In the genomic region with DNA sequence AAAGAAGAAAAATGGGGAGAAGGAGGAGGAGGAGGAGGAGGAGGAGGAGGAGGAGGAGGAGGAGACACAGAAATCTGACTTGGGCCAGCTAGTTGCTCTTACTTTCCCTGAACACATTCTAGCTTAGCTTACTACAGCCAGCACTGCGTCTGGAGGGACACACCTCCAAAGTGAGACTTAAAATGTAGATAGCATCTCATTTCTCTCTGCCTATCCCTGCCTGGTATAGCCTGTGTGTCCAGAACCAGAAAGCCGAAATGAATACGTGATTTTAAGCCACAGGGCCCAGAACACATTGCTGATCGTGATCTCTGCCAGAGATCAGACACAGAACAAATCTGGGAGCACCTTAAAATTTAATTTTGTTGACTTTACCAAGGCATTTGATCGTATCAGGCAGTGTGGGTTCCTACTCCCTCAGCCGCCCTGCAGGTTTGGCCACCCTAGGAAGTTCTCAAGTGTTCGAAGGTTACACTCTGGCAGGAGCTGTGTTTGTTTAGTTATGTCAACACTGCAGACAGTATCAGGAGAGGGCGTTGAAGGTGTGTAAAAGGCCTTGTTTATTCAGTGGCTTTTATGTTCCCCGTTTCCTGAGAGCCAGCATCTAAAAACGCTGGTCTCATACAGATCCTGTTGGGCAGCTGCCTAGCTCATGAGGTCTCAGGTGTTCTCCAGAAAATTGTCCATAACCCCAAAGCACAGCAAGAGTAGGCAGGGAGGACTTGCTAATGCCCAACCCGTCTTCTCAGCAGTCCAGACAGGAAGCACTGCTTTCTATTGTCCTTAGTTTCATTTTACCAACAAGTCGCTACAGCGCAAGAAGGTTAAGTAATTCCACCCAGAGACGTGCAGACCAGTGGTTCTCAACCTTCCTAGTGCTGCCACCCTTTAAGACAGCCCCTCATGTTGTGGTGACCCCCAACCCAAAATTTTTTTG, we compare ENCODE assay signal across 10 mouse cellular contexts. TPM values are rescaled to one million over a fixed set of nuclear protein-coding genes. Genes with fewer than 3 reads are reported as not detected.
DNase-seq lines count a peak whose midpoint lies in the region; ATAC-seq and TF ChIP-seq lines count a peak whose summit lies in the region.
"Had no signal": no experiment of that assay in that cellular context is flagged by ENCODE, and none has a peak within 500 bp of the region (broad histone marks: within the 10 kb centered on the region; RNA-seq: fewer than 3 reads in every experiment).

No protein-coding gene starts in this region.

- TF ChIP-seq POLR2A in kidney, adult 2 months (IDR thresholded peaks at IDR 0.05; ENCODE audit: low read depth, low read length): no peak

- 51% methylated on average over 14 of the region's 14 CpGs for WGBS in heart, postnatal 0 days
- WGBS in heart, embryonic 10.5 days: 45% methylated on average over 14 of the region's 14 CpGs
- WGBS in kidney, adult 2 months: 36% methylated on average over 14 of the region's 14 CpGs
- 29% methylated on average over 14 of the region's 14 CpGs for WGBS in lung, embryonic 15.5 days
- 75% methylated on average over 14 of the region's 14 CpGs for WGBS in neural tube, embryonic 15.5 days

- TF ChIP-seq CTCF in heart, postnatal 0 days (IDR thresholded peaks at IDR 0.05; ENCODE audit: low read depth): no peak
- TF ChIP-seq CTCF in kidney, adult 2 months (conservative IDR thresholded peaks at IDR 0.05; ENCODE audit: insufficient read depth, insufficient read length, low read depth, low read length): no peak

- H3K4me1 ChIP-seq in heart, postnatal 0 days (ENCODE audit: control insufficient read depth, insufficient read depth): no peaks in the 10 kb centered on the region
- H3K4me1 ChIP-seq in heart, embryonic 10.5 days: no peaks in the 10 kb centered on the region
- peaks cover 3% of the 10 kb centered on the region; the same call in 1 of the 2 replicates for H3K4me1 ChIP-seq in kidney, adult 2 months (ENCODE audit: control insufficient read depth, insufficient read depth, low read length)
- H3K4me1 ChIP-seq in lung, embryonic 15.5 days: no peaks in the 10 kb centered on the region; the same call in 1 of the 2 replicates
- no peaks in the 10 kb centered on the region for H3K4me1 ChIP-seq in neural tube, embryonic 15.5 days
- H3K4me1 ChIP-seq: heart, embryonic 12.5 days had no signal

- no peaks in the 10 kb centered on the region for H3K9me3 ChIP-seq in heart, postnatal 0 days (replicated peaks; ENCODE audit: control insufficient read depth, low read length)
- no peaks in the 10 kb centered on the region for H3K9me3 ChIP-seq in heart, embryonic 10.5 days
- no peaks in the 10 kb centered on the region for H3K9me3 ChIP-seq in lung, embryonic 15.5 days
- H3K9me3 ChIP-seq in neural tube, embryonic 15.5 days (replicated peaks): no peaks in the 10 kb centered on the region
- H3K9me3 ChIP-seq: heart, embryonic 12.5 days had no signal

- no peak for ATAC-seq in heart, postnatal 0 days (ENCODE audit: insufficient read depth, low read depth)
- peak; percentile 94 for ATAC-seq in lung, embryonic 15.5 days (ENCODE audit: borderline replicate concordance, extremely low read depth, low FRiP score, low TSS enrichment)
- no peak for ATAC-seq in neural tube, embryonic 15.5 days (ENCODE audit: low FRiP score)

- DNase-seq in heart, postnatal 0 days (ENCODE audit: low spot score): peak; percentile 16
- DNase-seq in heart, embryonic 10.5 days (ENCODE audit: low spot score): no peak
- peak; percentile 49 for DNase-seq in kidney, adult 2 months
- peak; percentile 79 for DNase-seq in urinary bladder, postnatal 14 days (ENCODE audit: low spot score)
- DNase-seq in layer of hippocampus, postnatal 10 days (ENCODE audit: low spot score in 2 of 2): no peak
- no peak for DNase-seq in left cerebral cortex, adult 11 months (ENCODE audit: low spot score)
- DNase-seq: adrenal gland, adult 8-10 months had no signal

- no peak overlapping the region for H3K27ac ChIP-seq in heart, postnatal 0 days (ENCODE audit: low read depth)
- H3K27ac ChIP-seq in heart, embryonic 10.5 days: no peak overlapping the region
- H3K27ac ChIP-seq in kidney, adult 2 months (ENCODE audit: insufficient read depth, low read depth, low read length): peak overlapping the region; percentile 29
- H3K27ac ChIP-seq in lung, embryonic 15.5 days: peak overlapping the region; percentile 87
- no peak overlapping the region for H3K27ac ChIP-seq in neural tube, embryonic 15.5 days (replicated peaks)

- peak overlapping the region; percentile 5; the same call in 1 of the 2 replicates for H3K4me3 ChIP-seq in heart, postnatal 0 days (ENCODE audit: low read depth, low read length)
- H3K4me3 ChIP-seq in heart, embryonic 10.5 days: no peak overlapping the region
- no peak overlapping the region for H3K4me3 ChIP-seq in kidney, adult 2 months (ENCODE audit: insufficient read depth, low read depth, low read length)
- peak overlapping the region; percentile 9 for H3K4me3 ChIP-seq in lung, embryonic 15.5 days
- no peak overlapping the region for H3K4me3 ChIP-seq in neural tube, embryonic 15.5 days (replicated peaks)
- H3K4me3 ChIP-seq: heart, embryonic 12.5 days had no signal

- H3K9ac ChIP-seq in heart, postnatal 0 days (replicated peaks; ENCODE audit: low read depth, low read length): no peak overlapping the region
- H3K9ac ChIP-seq in lung, embryonic 15.5 days: no peak overlapping the region
- no peak overlapping the region for H3K9ac ChIP-seq in neural tube, embryonic 15.5 days (replicated peaks)
- H3K9ac ChIP-seq: heart, embryonic 12.5 days had no signal

- no peaks in the 10 kb centered on the region for H3K27me3 ChIP-seq in heart, postnatal 0 days (ENCODE audit: control insufficient read depth, insufficient read depth, low read length)
- no peaks in the 10 kb centered on the region for H3K27me3 ChIP-seq in heart, embryonic 10.5 days (ENCODE audit: insufficient read depth, poor library complexity, severe bottlenecking)
- H3K27me3 ChIP-seq in kidney, adult 2 months (replicated peaks; ENCODE audit: control insufficient read depth, insufficient read depth, low read length): no peaks in the 10 kb centered on the region
- no peaks in the 10 kb centered on the region for H3K27me3 ChIP-seq in lung, embryonic 15.5 days
- H3K27me3 ChIP-seq in neural tube, embryonic 15.5 days (replicated peaks): no peaks in the 10 kb centered on the region
- H3K27me3 ChIP-seq: heart, embryonic 12.5 days had no signal

- no peaks in the 10 kb centered on the region for H3K36me3 ChIP-seq in heart, postnatal 0 days (replicated peaks; ENCODE audit: control insufficient read depth, insufficient read depth, low read length)
- no peaks in the 10 kb centered on the region for H3K36me3 ChIP-seq in heart, embryonic 10.5 days
- no peaks in the 10 kb centered on the region for H3K36me3 ChIP-seq in kidney, adult 2 months (ENCODE audit: control insufficient read depth, insufficient read depth, low read length)
- no peaks in the 10 kb centered on the region for H3K36me3 ChIP-seq in lung, embryonic 15.5 days
- H3K36me3 ChIP-seq in neural tube, embryonic 15.5 days: no peaks in the 10 kb centered on the region
- H3K36me3 ChIP-seq: heart, embryonic 12.5 days had no signal

- peak overlapping the region; percentile 28; the same call in 1 of the 2 replicates for H3K4me2 ChIP-seq in heart, postnatal 0 days (ENCODE audit: low read depth, low read length)
- H3K4me2 ChIP-seq in lung, embryonic 15.5 days: peak overlapping the region; percentile 41
- no peak overlapping the region for H3K4me2 ChIP-seq in neural tube, embryonic 15.5 days
- H3K4me2 ChIP-seq: heart, embryonic 12.5 days had no signal

- no peak for TF ChIP-seq EP300 in heart, postnatal 0 days (IDR thresholded peaks at IDR 0.05; ENCODE audit: low read depth)

RNA-seq across cellular contexts. Expression of gene Kdelc2, which starts 27.3 kb away (rescaled TPM):
- total RNA-seq in heart, postnatal 0 days (2014; rRNA removed; ENCODE audit: low replicate concordance): 12.3 and 15.0 TPM in 2 replicates
- polyA plus RNA-seq in heart, postnatal 0 days (2015; fragmentation: Nextera tagmentation; extraction: Ambion mirVana): 14.8 and 15.7 TPM in 2 replicates
- polyA plus RNA-seq in heart, embryonic 10.5 days (2016; fragmentation: Nextera tagmentation; extraction: Ambion mirVana): 17.5 and 18.1 TPM in 2 replicates
- 3.5 and 4.3 TPM in 2 replicates for polyA plus RNA-seq in kidney, adult 2 months (2012; rRNA removed)
- polyA plus RNA-seq in lung, embryonic 15.5 days (2015; fragmentation: Nextera tagmentation; extraction: Ambion mirVana): 49.1 and 53.0 TPM in 2 replicates
- 1 to 10 TPM; 6.7 to 7.6 TPM for total RNA-seq in layer of hippocampus, postnatal 10 days (2021)
- polyA plus RNA-seq in neural tube, embryonic 15.5 days (2015; fragmentation: Nextera tagmentation; extraction: Ambion mirVana): 7.6 and 10.2 TPM in 2 replicates

RNA-seq across cellular contexts. Expression of gene 4930550C14Rik, which starts 45.6 kb away (rescaled TPM):
- total RNA-seq in heart, postnatal 0 days (2014; rRNA removed; ENCODE audit: low replicate concordance): not detected in 2 replicates
- polyA plus RNA-seq in heart, postnatal 0 days (2015; fragmentation: Nextera tagmentation; extraction: Ambion mirVana): 0.25 and 0.37 TPM in 2 replicates
- 0.09 and 0.58 TPM in 2 replicates for polyA plus RNA-seq in heart, embryonic 10.5 days (2016; fragmentation: Nextera tagmentation; extraction: Ambion mirVana)
- polyA plus RNA-seq in kidney, adult 2 months (2012; rRNA removed): 1.0 and 1.8 TPM in 2 replicates
- polyA plus RNA-seq in lung, embryonic 15.5 days (2015; fragmentation: Nextera tagmentation; extraction: Ambion mirVana): 1.7 and 1.9 TPM in 2 replicates
- under 1 TPM in 1 of 2 experiments, not detected in 1; 0.11 TPM for total RNA-seq in layer of hippocampus, postnatal 10 days (2021)
- polyA plus RNA-seq in neural tube, embryonic 15.5 days (2015; fragmentation: Nextera tagmentation; extraction: Ambion mirVana): 0.56 and 1.2 TPM in 2 replicates

RNA-seq across cellular contexts. Expression of gene Exph5, which starts 55.0 kb away (rescaled TPM):
- 0.27 and 0.57 TPM in 2 replicates for total RNA-seq in heart, postnatal 0 days (2014; rRNA removed; ENCODE audit: low replicate concordance)
- polyA plus RNA-seq in heart, postnatal 0 days (2015; fragmentation: Nextera tagmentation; extraction: Ambion mirVana): 0.07 and 0.11 TPM in 2 replicates
- 0.31 and 0.65 TPM in 2 replicates for polyA plus RNA-seq in heart, embryonic 10.5 days (2016; fragmentation: Nextera tagmentation; extraction: Ambion mirVana)
- 1.8 and 2.1 TPM in 2 replicates for polyA plus RNA-seq in kidney, adult 2 months (2012; rRNA removed)
- 5.8 and 7.0 TPM in 2 replicates for polyA plus RNA-seq in lung, embryonic 15.5 days (2015; fragmentation: Nextera tagmentation; extraction: Ambion mirVana)
- 1 to 10 TPM; 1.7 to 2.1 TPM for total RNA-seq in layer of hippocampus, postnatal 10 days (2021)
- polyA plus RNA-seq in neural tube, embryonic 15.5 days (2015; fragmentation: Nextera tagmentation; extraction: Ambion mirVana): 0.38 and 0.66 TPM in 2 replicates

Comparison
In these comparisons a context has a peak if more than half of its experiments do, and no peak if none do; other contexts are left out.
1. DNase-seq: peak in heart, postnatal 0 days (single experiment), kidney, adult 2 months (single experiment) and urinary bladder, postnatal 14 days (single experiment); none in heart, embryonic 10.5 days (single experiment), layer of hippocampus, postnatal 10 days (0 of 2) and left cerebral cortex, adult 11 months (single experiment).
2. H3K4me3 ChIP-seq: peak in heart, postnatal 0 days (single experiment) and lung, embryonic 15.5 days (single experiment); none in heart, embryonic 10.5 days (single experiment), kidney, adult 2 months (single experiment) and neural tube, embryonic 15.5 days (single experiment).
3. H3K27ac ChIP-seq: peak in kidney, adult 2 months (single experiment) and lung, embryonic 15.5 days (single experiment); none in heart, postnatal 0 days (single experiment), heart, embryonic 10.5 days (single experiment) and neural tube, embryonic 15.5 days (single experiment).